Mouse (Mus musculus) heart, adult 2 months (tissue): ENCODE measurements at regions not wholly inside any gene's neighbourhood (a gene's known extent, or its start where the extent isn't known, plus 50 kb on each side); places are given as distances from the start of the nearest gene placed in this dataset.

Source experiments
- EP300 ChIP-seq: fragments of 200-500 bp; IDR thresholded peaks from 2 replicates; pipeline ENCODE4 v1.6.1; 2011; ENCODE audit warnings: low read depth, low read length, control low read depth; ENCODE audit not compliant: insufficient read depth
- POLR2A ChIP-seq: fragments of 200-500 bp; IDR thresholded peaks from 2 replicates; pipeline ENCODE4 v1.6.1; 2011; ENCODE audit warnings: mild to moderate bottlenecking, low read depth, low read length, control low read depth; ENCODE audit not compliant: insufficient read depth

DNA sequence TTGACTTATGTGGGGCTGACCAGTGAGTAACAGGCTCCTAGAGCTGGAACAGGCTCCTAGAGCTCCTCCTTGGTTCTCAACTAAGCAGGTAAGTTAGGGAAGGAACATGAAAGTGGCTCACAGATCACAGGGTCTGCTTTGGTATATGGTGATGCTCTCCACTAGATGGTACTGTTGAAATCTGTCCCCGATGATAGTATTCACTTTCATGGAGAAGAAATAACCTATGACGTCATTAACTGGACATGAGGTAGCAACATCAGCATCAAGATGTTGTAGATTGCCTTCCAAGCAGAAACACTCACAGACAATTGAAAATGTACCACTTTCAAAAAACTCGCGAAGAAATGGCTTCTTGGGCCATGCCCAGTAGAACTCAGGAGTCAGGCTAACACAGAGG lies 195.3 kb upstream of the Atp5g3 start:
- TF ChIP-seq POLR2A: no peak
- no peak for TF ChIP-seq EP300
